ENCODE assay signal across 21 mouse cellular contexts in the genomic region with DNA sequence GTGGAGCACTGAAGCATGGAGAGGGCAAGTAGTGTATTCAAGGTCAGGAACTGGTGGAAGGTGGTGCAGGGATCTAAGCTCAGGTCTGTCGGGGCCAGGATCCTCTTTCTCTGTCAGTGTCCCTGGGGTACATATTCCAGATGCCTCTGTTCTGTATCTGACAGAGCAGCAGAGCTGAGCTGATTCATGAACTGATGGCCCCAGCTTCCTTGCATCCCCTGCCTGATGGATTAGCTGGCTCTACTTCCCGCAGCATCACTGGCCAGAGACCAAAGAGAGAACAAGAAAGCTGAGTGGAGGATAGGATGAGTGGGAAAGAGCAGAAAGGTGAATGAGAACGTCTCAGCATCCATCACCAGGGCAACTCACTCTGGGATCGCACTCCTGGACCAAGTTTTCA. TPM values are rescaled to one million over a fixed set of nuclear protein-coding genes. Genes with fewer than 3 reads are reported as not detected.
DNase-seq lines count a peak whose midpoint lies in the region; ATAC-seq and TF ChIP-seq lines count a peak whose summit lies in the region.
"Had no signal": no experiment of that assay in that cellular context is flagged by ENCODE, and none has a peak within 500 bp of the region (broad histone marks: within the 10 kb centered on the region; RNA-seq: fewer than 3 reads in every experiment).

No protein-coding gene starts in this region.

- peak; percentile 59; the same call in 1 of the 2 replicates for ATAC-seq in lung, embryonic 15.5 days (ENCODE audit: borderline replicate concordance, extremely low read depth, low FRiP score, low TSS enrichment)
- ATAC-seq: forebrain, embryonic 14.5 days; forebrain, embryonic 16.5 days had no signal

- 66% methylated on average over 4 of the region's 4 CpGs for WGBS in kidney, adult 2 months
- WGBS in lung, embryonic 15.5 days: 42% methylated on average over 4 of the region's 4 CpGs

- H3K4me3 ChIP-seq in kidney, adult 2 months (ENCODE audit: insufficient read depth, low read depth, low read length): no peak overlapping the region
- H3K4me3 ChIP-seq in lung, embryonic 15.5 days: no peak overlapping the region
- H3K4me3 ChIP-seq: embryonic facial prominence, embryonic 13.5 days; embryonic facial prominence, embryonic 15.5 days; erythroblast, embryonic 14.5 days; forebrain, embryonic 10.5 days; forebrain, embryonic 12.5 days had no signal

- no peak for TF ChIP-seq CTCF in kidney, adult 2 months (conservative IDR thresholded peaks at IDR 0.05; ENCODE audit: insufficient read depth, insufficient read length, low read depth, low read length)

- H3K36me3 ChIP-seq in kidney, adult 2 months (ENCODE audit: control insufficient read depth, insufficient read depth, low read length): no peaks in the 10 kb centered on the region
- H3K36me3 ChIP-seq in lung, embryonic 15.5 days: no peaks in the 10 kb centered on the region
- H3K36me3 ChIP-seq: embryonic facial prominence, embryonic 13.5 days; embryonic facial prominence, embryonic 15.5 days; forebrain, embryonic 10.5 days; forebrain, embryonic 12.5 days had no signal

- H3K27ac ChIP-seq in kidney, adult 2 months (ENCODE audit: insufficient read depth, low read depth, low read length): no peak overlapping the region
- H3K27ac ChIP-seq in lung, embryonic 15.5 days: peak overlapping the region; percentile 19; the same call in 1 of the 2 replicates
- H3K27ac ChIP-seq: embryonic facial prominence, embryonic 13.5 days; embryonic facial prominence, embryonic 15.5 days; forebrain, embryonic 10.5 days; forebrain, embryonic 12.5 days had no signal

- H3K4me2 ChIP-seq in lung, embryonic 15.5 days: no peak overlapping the region
- H3K4me2 ChIP-seq: embryonic facial prominence, embryonic 13.5 days; embryonic facial prominence, embryonic 15.5 days; forebrain, embryonic 12.5 days had no signal

- no peaks in the 10 kb centered on the region for H3K27me3 ChIP-seq in kidney, adult 2 months (replicated peaks; ENCODE audit: control insufficient read depth, insufficient read depth, low read length)
- no peaks in the 10 kb centered on the region for H3K27me3 ChIP-seq in lung, embryonic 15.5 days
- H3K27me3 ChIP-seq: forebrain, embryonic 12.5 days had no signal

- H3K4me1 ChIP-seq in kidney, adult 2 months (ENCODE audit: control insufficient read depth, insufficient read depth, low read length): no peaks in the 10 kb centered on the region
- H3K4me1 ChIP-seq in lung, embryonic 15.5 days: peaks cover 31% of the 10 kb centered on the region
- H3K4me1 ChIP-seq: embryonic facial prominence, embryonic 15.5 days; forebrain, embryonic 12.5 days had no signal

- TF ChIP-seq POLR2A in kidney, adult 2 months (IDR thresholded peaks at IDR 0.05; ENCODE audit: low read depth, low read length): no peak

- DNase-seq in kidney, adult 2 months: peak; percentile 24
- no peak for DNase-seq in kidney, postnatal 10 days
- DNase-seq in lung, postnatal 4 days: no peak
- DNase-seq: adrenal gland, adult 2 months; adrenal gland, postnatal 10 days; adrenal gland, postnatal 25 days; cerebellum, adult 11 months; cerebellum, adult 18-20 months; cerebellum, adult 8-10 months; cerebellum, adult 9-11 months; cerebellum, postnatal 14 days; cerebellum, postnatal 36 days; embryo, embryonic 11 days had no signal

- no peaks in the 10 kb centered on the region for H3K9me3 ChIP-seq in lung, embryonic 15.5 days
- H3K9me3 ChIP-seq: embryonic facial prominence, embryonic 13.5 days; embryonic facial prominence, embryonic 15.5 days; forebrain, embryonic 10.5 days; forebrain, embryonic 12.5 days had no signal

- no peak overlapping the region for H3K9ac ChIP-seq in lung, embryonic 15.5 days
- H3K9ac ChIP-seq: embryonic facial prominence, embryonic 13.5 days; embryonic facial prominence, embryonic 15.5 days; forebrain, embryonic 12.5 days had no signal

RNA-seq across cellular contexts. Expression of gene Trabd2b, which starts 41.5 kb away (rescaled TPM):
- 31.5 and 32.2 TPM in 2 replicates for polyA plus RNA-seq in kidney, adult 2 months (2012; rRNA removed)
- polyA plus RNA-seq in lung, embryonic 15.5 days (2015; fragmentation: Nextera tagmentation; extraction: Ambion mirVana): 4.4 and 5.1 TPM in 2 replicates
- polyA plus RNA-seq: erythroblast, embryonic 14.5 days had no signal
